In genomic region chr7:88129536-88130487, GRCm38 (mm10) we compare ENCODE assay signal across 7 mouse cellular contexts.
DNase-seq lines count a peak whose midpoint lies in the region; ATAC-seq and TF ChIP-seq lines count a peak whose summit lies in the region.

No protein-coding gene starts in this region.

- no peak for TF ChIP-seq CTCF in kidney, postnatal 0 days (IDR thresholded peaks at IDR 0.05; ENCODE audit: low read depth)
- TF ChIP-seq CTCF in kidney, adult 2 months (conservative IDR thresholded peaks at IDR 0.05; ENCODE audit: insufficient read depth, insufficient read length, low read depth, low read length), result no peak
- TF ChIP-seq CTCF in cortical plate, adult 2 months (IDR thresholded peaks at IDR 0.05; ENCODE audit: extremely low read depth, insufficient read depth, low read length), result no peak

- WGBS in kidney, postnatal 0 days, result 10% methylated on average over 41 of the region's 41 CpGs
- WGBS in kidney, adult 2 months, result 11% methylated on average over 41 of the region's 41 CpGs
- WGBS in limb, embryonic 11.5 days, result 10% methylated on average over 41 of the region's 41 CpGs
- WGBS in midbrain, embryonic 16.5 days, result 8% methylated on average over 41 of the region's 41 CpGs

- H3K36me3 ChIP-seq in kidney, postnatal 0 days (ENCODE audit: insufficient read depth, low read length), result no peaks in the 10 kb centered on the region
- H3K36me3 ChIP-seq in kidney, adult 2 months (ENCODE audit: control insufficient read depth, insufficient read depth, low read length), result no peaks in the 10 kb centered on the region
- H3K36me3 ChIP-seq in limb, embryonic 11.5 days (ENCODE audit: control insufficient read depth, insufficient read depth, low read length), result no peaks in the 10 kb centered on the region
- no peaks in the 10 kb centered on the region for H3K36me3 ChIP-seq in midbrain, embryonic 16.5 days (ENCODE audit: control insufficient read depth, insufficient read depth, low read length)

- H3K27me3 ChIP-seq in kidney, postnatal 0 days (ENCODE audit: insufficient read depth, low read length), result peaks cover 13% of the 10 kb centered on the region; the same call in 1 of the 2 replicates
- no peaks in the 10 kb centered on the region for H3K27me3 ChIP-seq in kidney, adult 2 months (replicated peaks; ENCODE audit: control insufficient read depth, insufficient read depth, low read length)
- H3K27me3 ChIP-seq in limb, embryonic 11.5 days (ENCODE audit: control insufficient read depth, insufficient read depth, low read length), result peaks cover 15% of the 10 kb centered on the region
- no peaks in the 10 kb centered on the region for H3K27me3 ChIP-seq in midbrain, embryonic 16.5 days (ENCODE audit: control insufficient read depth, insufficient read depth, low read depth, low read length)

- no peak overlapping the region for H3K27ac ChIP-seq in kidney, postnatal 0 days
- H3K27ac ChIP-seq in kidney, adult 2 months (ENCODE audit: insufficient read depth, low read depth, low read length), result no peak overlapping the region
- H3K27ac ChIP-seq in cortical plate, adult 2 months (ENCODE audit: insufficient read depth, low read length), result peak overlapping the region; percentile 86
- no peak overlapping the region for H3K27ac ChIP-seq in limb, embryonic 11.5 days (replicated peaks; ENCODE audit: low read depth, low read length)
- H3K27ac ChIP-seq in midbrain, embryonic 16.5 days (ENCODE audit: low read length), result peak overlapping the region; percentile 64; the same call in 1 of the 2 replicates

- no peaks in the 10 kb centered on the region for H3K9me3 ChIP-seq in kidney, postnatal 0 days (replicated peaks; ENCODE audit: low read length)
- H3K9me3 ChIP-seq in limb, embryonic 11.5 days (ENCODE audit: control insufficient read depth, low read length), result no peaks in the 10 kb centered on the region
- no peaks in the 10 kb centered on the region for H3K9me3 ChIP-seq in midbrain, embryonic 16.5 days (replicated peaks; ENCODE audit: control insufficient read depth, low read length, poor library complexity, severe bottlenecking)

- peak; percentile 54; the same call in 1 of the 2 replicates for ATAC-seq in kidney, postnatal 0 days (replicated peaks; ENCODE audit: low FRiP score, low read depth)
- peak; percentile 73; the same call in 1 of the 2 replicates for ATAC-seq in limb, embryonic 11.5 days (ENCODE audit: insufficient number of reproducible peaks, low FRiP score, low TSS enrichment, low read depth)
- peak; percentile 93 for ATAC-seq in midbrain, embryonic 16.5 days

- no peak for TF ChIP-seq POLR2A in kidney, adult 2 months (IDR thresholded peaks at IDR 0.05; ENCODE audit: low read depth, low read length)
- TF ChIP-seq POLR2A in cortical plate, adult 2 months (IDR thresholded peaks at IDR 0.05; ENCODE audit: extremely low read depth, insufficient read depth, low read length), result no peak

- peak overlapping the region; percentile 52 for H3K4me2 ChIP-seq in kidney, postnatal 0 days (ENCODE audit: low read length)
- H3K4me2 ChIP-seq in limb, embryonic 11.5 days (ENCODE audit: low read depth, severe bottlenecking), result peak overlapping the region; percentile 70
- H3K4me2 ChIP-seq in midbrain, embryonic 16.5 days (ENCODE audit: low read length), result peak overlapping the region; percentile 66

- 0 out of 2 replicates have a peak, but pooled peaks cover 6% of the 10 kb centered on the region for H3K4me1 ChIP-seq in kidney, postnatal 0 days (replicated peaks; ENCODE audit: insufficient read depth, low read length)
- no peaks in the 10 kb centered on the region for H3K4me1 ChIP-seq in kidney, adult 2 months (ENCODE audit: control insufficient read depth, insufficient read depth, low read length)
- H3K4me1 ChIP-seq in cortical plate, adult 2 months (ENCODE audit: control insufficient read depth, insufficient read depth, low read length), result peaks cover 7% of the 10 kb centered on the region
- 0 out of 2 replicates have a peak, but pooled peaks cover 3% of the 10 kb centered on the region for H3K4me1 ChIP-seq in limb, embryonic 11.5 days (ENCODE audit: control insufficient read depth, insufficient read depth, low read length)
- H3K4me1 ChIP-seq in midbrain, embryonic 16.5 days (ENCODE audit: control insufficient read depth, insufficient read depth, low read length), result peaks cover 8% of the 10 kb centered on the region

- no peak overlapping the region for H3K9ac ChIP-seq in kidney, postnatal 0 days (ENCODE audit: low read depth, low read length)
- H3K9ac ChIP-seq in limb, embryonic 11.5 days (ENCODE audit: low read length), result peak overlapping the region; percentile 47
- H3K9ac ChIP-seq in midbrain, embryonic 16.5 days (ENCODE audit: low read depth, low read length), result peak overlapping the region; percentile 66

- H3K4me3 ChIP-seq in kidney, postnatal 0 days (replicated peaks; ENCODE audit: low read depth, low read length), result peak overlapping the region; percentile 17
- no peak overlapping the region for H3K4me3 ChIP-seq in kidney, adult 2 months (ENCODE audit: insufficient read depth, low read depth, low read length)
- H3K4me3 ChIP-seq in cortical plate, adult 2 months (ENCODE audit: insufficient read depth, low read length), result no peak overlapping the region
- H3K4me3 ChIP-seq in limb, embryonic 11.5 days (ENCODE audit: low read depth, low read length), result peak overlapping the region; percentile 30
- H3K4me3 ChIP-seq in midbrain, embryonic 16.5 days (ENCODE audit: low read depth, low read length), result peak overlapping the region; percentile 40

- DNase-seq in kidney, postnatal 0 days (ENCODE audit: low spot score), result peak; percentile 2
- DNase-seq in kidney, adult 2 months, result no peak
- peak; percentile 13 to 20 for DNase-seq in frontal cortex, postnatal 14 days (ENCODE audit: low spot score in 2 of 2)
- peak; percentile 46 for DNase-seq in limb, embryonic 11.5 days (ENCODE audit: low spot score)
- peak; percentile 38 for DNase-seq in testis, postnatal 10 days (ENCODE audit: low spot score)

Comparison
In these comparisons a context has a peak if more than half of its experiments do, and no peak if none do; other contexts are left out.
1. H3K4me3 ChIP-seq: peak in kidney, postnatal 0 days (single experiment), limb, embryonic 11.5 days (single experiment) and midbrain, embryonic 16.5 days (single experiment); none in kidney, adult 2 months (single experiment) and cortical plate, adult 2 months (single experiment).
2. H3K27ac ChIP-seq: peak in cortical plate, adult 2 months (single experiment) and midbrain, embryonic 16.5 days (single experiment); none in kidney, postnatal 0 days (single experiment), kidney, adult 2 months (single experiment) and limb, embryonic 11.5 days (single experiment).
3. Peak in every context shown above with its lines, with median percentiles within 50 percentile points of each other: ATAC-seq and H3K4me2 ChIP-seq.